Mouse (Mus musculus): ENCODE data around the gene Atp13a2.

DNA sequence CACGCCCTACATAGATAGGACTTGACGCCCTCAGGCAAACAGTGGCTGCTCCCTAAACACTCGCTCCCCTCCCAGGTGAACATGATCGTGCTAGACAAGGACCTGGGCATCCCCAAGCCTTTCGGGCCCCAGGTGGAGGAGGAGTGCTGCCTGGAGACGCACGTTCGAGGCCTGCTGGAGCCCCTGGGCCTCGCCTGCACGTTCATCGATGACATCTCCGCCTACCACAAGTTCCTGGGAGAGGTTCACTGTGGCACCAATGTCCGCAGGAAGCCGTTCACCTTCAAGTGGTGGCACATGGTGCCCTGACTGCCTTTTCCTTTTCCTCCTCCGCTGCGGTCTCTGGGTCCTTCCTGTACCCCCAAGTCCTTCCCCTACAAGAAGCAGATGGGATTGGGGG lies 37.1 kb upstream of the Atp13a2 start:
- TF ChIP-seq CTCF (IDR thresholded peaks at IDR 0.05; ENCODE audit: low read depth, low read length): no peak
- TF ChIP-seq POLR2A (IDR thresholded peaks at IDR 0.05; ENCODE audit: extremely low read depth, insufficient read depth, low read length): no peak
